Mouse (Mus musculus) CH12.LX (cell line): ENCODE results near the gene Vmn2r51. TPM values are rescaled to one million over a fixed set of nuclear protein-coding genes. Genes with fewer than 3 reads are reported as not detected.
"Not testable (repeated sequence)": the region's sequence is repeated elsewhere in the genome, so short reads cannot be mapped to it uniquely, and the experiment has no call there.

Experiments used
- DNase-seq: peaks from one replicate; pipeline ENCODE4 v3.0.0-alpha.2; 2013; ENCODE audit errors: extremely low read depth
- H3K27ac ChIP-seq: 2 replicates; pipeline ENCODE4 v1.5.1; 2012; ENCODE audit warnings: low read depth, mild to moderate bottlenecking, control low read depth, moderate library complexity; ENCODE audit not compliant: insufficient read depth
- H3K27me3 ChIP-seq: replicated peaks from 2 replicates; pipeline ENCODE3; 2012; ENCODE audit warnings: inconsistent platforms
- H3K36me3 ChIP-seq, 2 experiments: replicated peaks in 1 of 2; 2 replicates each; pipeline versions ENCODE3 to v1.6.1; 2012; ENCODE audit warnings: inconsistent platforms in 1 of 2, low read length in 1 of 2, mild to moderate bottlenecking in 1 of 2, mixed read lengths in 1 of 2, moderate library complexity in 1 of 2; ENCODE audit not compliant: control insufficient read depth in 1 of 2, insufficient read depth in 1 of 2
- H3K4me1 ChIP-seq, 2 experiments: 2 replicates each; pipeline ENCODE4 v1.6.1; 2012; ENCODE audit warnings: inconsistent platforms in 1 of 2, moderate library complexity in 1 of 2; ENCODE audit not compliant: insufficient read depth in 2 of 2, control insufficient read depth in 1 of 2
- H3K4me2 ChIP-seq: 2 replicates; pipeline ENCODE4 v1.6.1; 2012; ENCODE audit warnings: low read depth, mild to moderate bottlenecking, control low read depth; ENCODE audit not compliant: poor library complexity, insufficient read depth, severe bottlenecking
- H3K4me3 ChIP-seq, 3 experiments: fragments of 150-350 bp in 1 of 3; sonication (generic) in 1 of 3; replicated peaks in 1 of 3; 2 replicates each; pipeline versions ENCODE3 to v1.5.1; 2011 to 2012; ENCODE audit warnings: low read depth in 2 of 3, low read length in 2 of 3, mild to moderate bottlenecking in 2 of 3, moderate library complexity in 2 of 3, control low read depth in 1 of 3, improper control_type of control experiment in 1 of 3, inconsistent platforms in 1 of 3, mixed read lengths in 1 of 3; ENCODE audit not compliant: poor library complexity in 1 of 3
- H3K79me2 ChIP-seq: replicated peaks from 2 replicates; pipeline ENCODE4 v1.6.1; 2012; ENCODE audit warnings: mild to moderate bottlenecking, moderate library complexity; ENCODE audit not compliant: control insufficient read depth, poor library complexity, insufficient read depth, severe bottlenecking; ENCODE audit errors: extremely low read depth
- H3K9ac ChIP-seq: 2 replicates; pipeline ENCODE4 v1.6.1; 2012; ENCODE audit warnings: low read depth, mild to moderate bottlenecking, control low read depth, moderate library complexity; ENCODE audit not compliant: insufficient read depth
- H3K9me3 ChIP-seq: replicated peaks from 2 replicates; pipeline ENCODE3; 2012; ENCODE audit warnings: low read length, inconsistent platforms, mixed read lengths
- dilution Hi-C: fragments of 300-500 bp; cut with MboI; formaldehyde crosslinking; loops from 2 replicates; pipeline ENCODE4 v1.14.3; 2020; ENCODE audit warnings: low sequenced_read_pairs; ENCODE audit not compliant: extremely low pct_unique_long_range_greater_than_20kb, extremely low pct_ligation_motif_present
- in situ Hi-C: fragments of 300-500 bp; cut with MboI; formaldehyde crosslinking; loops from 3 replicates; pipeline ENCODE4 v1.14.3; 2019; ENCODE audit warnings: low sequenced_read_pairs, low pct_ligation_motif_present, low pct_unique_long_range_greater_than_20kb, mixed read lengths
- polyA plus RNA-seq: library from polyadenylated mRNA; unstranded; fragments of >175 nt; gene quantifications from 2 replicates; pipeline ENCODE4 v1.2.1, GENCODE M21; 2012; ENCODE audit warnings: low read depth; ENCODE audit not compliant: insufficient read length
- total RNA-seq, 2 experiments: library from RNA; depleted of rRNA; stranded (reverse); fragments of 300-350 nt in 1 of 2; fragments of >200 nt in 1 of 2; gene quantifications; 2 replicates each; pipeline ENCODE4 v1.2.3; 2012 to 2014

Vmn2r51 gene
- total RNA-seq (2012; rRNA removed) (not detected in 2 replicates), total RNA-seq (2014; rRNA removed) (not detected in 2 replicates), polyA plus RNA-seq (not detected in 2 replicates)

DNA sequence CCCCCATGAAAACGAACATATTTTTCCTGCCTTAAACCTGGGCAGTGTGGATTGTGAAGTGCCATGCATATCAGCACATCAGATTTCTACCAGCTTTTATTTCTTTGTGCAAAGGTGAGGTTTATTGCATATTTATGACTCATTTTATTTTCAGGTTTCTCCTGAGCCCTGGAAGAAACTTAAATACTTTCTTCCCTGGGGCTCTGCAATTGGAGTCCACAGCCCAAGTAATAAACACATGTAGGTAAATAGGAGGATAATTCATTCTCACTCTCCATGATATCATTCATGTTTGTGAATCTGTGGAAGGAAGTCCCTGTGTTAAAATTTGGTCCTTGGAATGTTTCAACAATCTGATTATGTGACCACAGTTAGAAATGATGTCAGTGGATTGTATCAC is at the start of gene Vmn2r51:
Vmn2r51 (minus strand) TSS at position 101 of the 400 bp plus-strand sequence.
- H3K27me3 ChIP-seq, H3K9me3 ChIP-seq, dilution Hi-C loops, H3K4me3 ChIP-seq, H3K9ac ChIP-seq, H3K36me3 ChIP-seq, H3K4me2 ChIP-seq, H3K4me1 ChIP-seq, H3K27ac ChIP-seq, DNase-seq, in situ Hi-C loops, H3K79me2 ChIP-seq: not testable (repeated sequence)

DNA sequence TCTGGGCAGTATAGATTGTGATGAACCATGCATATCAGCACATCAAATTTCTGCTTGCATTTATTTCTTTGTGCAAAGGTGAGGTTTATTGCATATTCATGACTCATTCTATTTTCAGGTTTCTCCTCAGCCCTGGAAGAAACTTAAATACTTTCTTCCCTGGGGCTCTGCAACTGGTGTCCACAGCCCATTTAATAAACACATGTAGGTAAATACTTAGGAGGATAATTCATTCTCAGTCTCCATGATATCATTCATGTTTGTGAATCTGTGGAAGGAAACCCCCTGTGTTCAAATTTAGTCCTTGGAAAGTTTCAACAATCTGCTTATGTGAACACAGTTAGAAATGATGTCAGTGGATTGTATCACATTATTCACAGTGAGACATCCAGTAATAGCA is 52.3 kb downstream of the Vmn2r51 start, which contains the start of gene Vmn2r50:
Vmn2r50 (minus strand) TSS at position 101 of the 400 bp plus-strand sequence.
- H3K4me3 ChIP-seq, H3K79me2 ChIP-seq, H3K9me3 ChIP-seq, H3K9ac ChIP-seq, H3K4me2 ChIP-seq, H3K27me3 ChIP-seq, H3K27ac ChIP-seq, in situ Hi-C loops, DNase-seq, H3K36me3 ChIP-seq, dilution Hi-C loops, H3K4me1 ChIP-seq: not testable (repeated sequence)

Other genes starting within 250 kb of the Vmn2r51 start
- not detected in 2 replicates for gene Vmn2r48, start 152.2 kb downstream of the Vmn2r51 start, total RNA-seq (2012; rRNA removed)
- gene Vmn2r48, start 152.2 kb downstream of the Vmn2r51 start, total RNA-seq (2014; rRNA removed), result not detected in 2 replicates
- gene Vmn2r48, start 152.2 kb downstream of the Vmn2r51 start, polyA plus RNA-seq, result not detected in 2 replicates
- gene Vmn2r49, start 113.5 kb downstream of the Vmn2r51 start, total RNA-seq (2012; rRNA removed), result not detected in 2 replicates
- not detected in 2 replicates for gene Vmn2r49, start 113.5 kb downstream of the Vmn2r51 start, total RNA-seq (2014; rRNA removed)
- not detected in 2 replicates for gene Vmn2r49, start 113.5 kb downstream of the Vmn2r51 start, polyA plus RNA-seq
- gene Vmn2r50, start 52.4 kb downstream of the Vmn2r51 start, total RNA-seq (2012; rRNA removed), result not detected in 2 replicates
- not detected in 2 replicates for gene Vmn2r50, start 52.4 kb downstream of the Vmn2r51 start, total RNA-seq (2014; rRNA removed)
- gene Vmn2r50, start 52.4 kb downstream of the Vmn2r51 start, polyA plus RNA-seq, result not detected in 2 replicates
- not detected in 2 replicates for gene Vmn2r52, start 70.8 kb upstream of the Vmn2r51 start, total RNA-seq (2012; rRNA removed)
- gene Vmn2r52, start 70.8 kb upstream of the Vmn2r51 start, total RNA-seq (2014; rRNA removed), result not detected in 2 replicates
- not detected in 2 replicates for gene Vmn2r52, start 70.8 kb upstream of the Vmn2r51 start, polyA plus RNA-seq
- gene Vmn1r66, start 172.3 kb upstream of the Vmn2r51 start, total RNA-seq (2012; rRNA removed), result not detected in 2 replicates
- gene Vmn1r66, start 172.3 kb upstream of the Vmn2r51 start, total RNA-seq (2014; rRNA removed), result not detected in 2 replicates
- not detected in 2 replicates for gene Vmn1r66, start 172.3 kb upstream of the Vmn2r51 start, polyA plus RNA-seq